Mouse (Mus musculus) kidney, adult 18-20 months (tissue): Measurements from ENCODE around the gene Gm21477.
"Not testable (repeated sequence)": the region's sequence is repeated elsewhere in the genome, so short reads cannot be mapped to it uniquely, and the experiment has no call there.

Experiments
- DNase-seq: peaks from one replicate; pipeline ENCODE4 v3.0.0; 2021

Gene Gm21477

DNA sequence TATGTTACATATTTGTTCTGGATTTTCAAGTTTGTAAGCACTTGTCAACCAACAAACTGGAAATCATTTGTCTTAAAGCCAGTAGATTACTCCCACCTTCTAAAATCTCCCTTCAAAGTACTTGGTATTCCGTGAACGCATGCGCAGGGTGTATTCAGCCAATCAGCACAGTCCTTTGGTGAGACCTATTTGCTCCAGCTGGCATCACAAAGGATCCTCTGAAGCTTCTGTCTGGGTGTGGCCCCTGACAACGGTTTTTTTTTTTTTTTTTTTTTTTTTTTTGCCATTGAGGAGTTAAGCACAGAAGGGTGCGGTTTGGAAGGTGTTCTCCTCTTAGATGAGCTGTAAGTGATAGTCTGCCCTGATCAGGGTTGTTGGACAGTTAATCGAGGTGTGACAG, at the start of gene Gm21477:
Gene Gm21477 (plus strand): TSS at position 301 of the 400 bp plus-strand sequence.
- DNase-seq: not testable (repeated sequence)
